In the genomic region with DNA sequence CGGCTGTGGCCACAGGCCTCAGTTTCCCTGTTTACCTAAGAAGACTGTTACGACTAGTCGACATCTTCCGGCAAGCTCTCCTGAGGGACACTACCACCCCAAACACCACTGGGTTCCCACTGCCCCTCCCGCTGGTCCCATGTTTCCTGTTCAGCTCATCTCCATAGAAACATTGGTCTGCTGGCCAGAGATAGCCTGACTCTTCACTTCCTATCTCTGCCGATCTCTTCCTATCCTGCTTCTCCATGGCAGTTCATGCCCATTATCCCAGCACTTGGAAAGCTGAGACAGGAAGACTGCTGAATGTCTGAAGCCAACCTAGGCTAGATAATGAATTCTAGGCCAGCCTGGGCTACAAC, we compare ENCODE assay signal across 8 mouse cellular contexts. TPM values are rescaled to one million over a fixed set of nuclear protein-coding genes. Genes with fewer than 3 reads are reported as not detected.
A peak's percentile ranks its signal among the peaks of the same experiment; 100 is the strongest.
DNase-seq lines count a peak whose midpoint lies in the region; ATAC-seq lines count a peak whose summit lies in the region.

No protein-coding gene starts in this region.

- H3K4me3 ChIP-seq in heart, embryonic 11.5 days (ENCODE audit: low read depth, low read length), result peak overlapping the region; percentile 2; the same call in 1 of the 2 replicates
- no peak overlapping the region for H3K4me3 ChIP-seq in embryonic facial prominence, embryonic 14.5 days (ENCODE audit: low read depth, low read length)
- H3K4me3 ChIP-seq in megakaryocyte, embryonic 14.5 days (replicated peaks), result peak overlapping the region; percentile 93

- H3K9me3 ChIP-seq in heart, embryonic 11.5 days (replicated peaks; ENCODE audit: control insufficient read depth, low read length), result no peaks in the 10 kb centered on the region
- H3K9me3 ChIP-seq in embryonic facial prominence, embryonic 14.5 days (ENCODE audit: control insufficient read depth, low read length), result no peaks in the 10 kb centered on the region
- H3K9me3 ChIP-seq in megakaryocyte, embryonic 14.5 days, result no peaks in the 10 kb centered on the region

- DNase-seq in heart, postnatal 14 days, result no peak
- no peak for DNase-seq in embryonic facial prominence, embryonic 14.5 days (ENCODE audit: low spot score)
- peak; percentile 51 for DNase-seq in kidney, postnatal 14 days
- DNase-seq in spleen, adult 18-20 months, result no peak
- no peak for DNase-seq in frontal cortex, adult 2 months (ENCODE audit: extremely low spot score in 1 of 2, low spot score in 1 of 2)
- no peak for DNase-seq in adrenal gland, postnatal 10 days

- H3K36me3 ChIP-seq in heart, embryonic 11.5 days (ENCODE audit: control insufficient read depth, insufficient read depth, low read length), result no peaks in the 10 kb centered on the region
- no peaks in the 10 kb centered on the region for H3K36me3 ChIP-seq in embryonic facial prominence, embryonic 14.5 days (ENCODE audit: control insufficient read depth, insufficient read depth, low read length)
- peaks cover 60% of the 10 kb centered on the region for H3K36me3 ChIP-seq in megakaryocyte, embryonic 14.5 days (replicated peaks; ENCODE audit: low read length)

- no peaks in the 10 kb centered on the region for H3K27me3 ChIP-seq in heart, embryonic 11.5 days (ENCODE audit: control insufficient read depth, insufficient read depth, low read length)
- H3K27me3 ChIP-seq in embryonic facial prominence, embryonic 14.5 days (replicated peaks; ENCODE audit: control insufficient read depth, insufficient read depth, low read length), result no peaks in the 10 kb centered on the region
- H3K27me3 ChIP-seq in megakaryocyte, embryonic 14.5 days (replicated peaks), result no peaks in the 10 kb centered on the region

- H3K27ac ChIP-seq in heart, embryonic 11.5 days (ENCODE audit: low read depth, low read length), result peak overlapping the region; percentile 97
- peak overlapping the region; percentile 39; the same call in 1 of the 2 replicates for H3K27ac ChIP-seq in embryonic facial prominence, embryonic 14.5 days (replicated peaks; ENCODE audit: low read depth, low read length)

- intact Hi-C loops in heart, postnatal 14 days (cut with DNase I), result no loop called here

- peaks cover 64% of the 10 kb centered on the region for H3K4me1 ChIP-seq in heart, embryonic 11.5 days (ENCODE audit: control insufficient read depth, insufficient read depth, low read length)
- H3K4me1 ChIP-seq in embryonic facial prominence, embryonic 14.5 days (ENCODE audit: control insufficient read depth, insufficient read depth, low read length), result peaks cover 33% of the 10 kb centered on the region
- peaks cover 100% of the 10 kb centered on the region for H3K4me1 ChIP-seq in megakaryocyte, embryonic 14.5 days

- 44% methylated on average over 6 of the region's 6 CpGs for WGBS in heart, embryonic 11.5 days (ENCODE audit: insufficient replicate concordance)
- WGBS in embryonic facial prominence, embryonic 14.5 days, result 61% methylated on average over 5 of the region's 6 CpGs

- 0 out of 2 replicates have a peak overlapping the region, but pooled peaks have one; percentile 30 for H3K9ac ChIP-seq in heart, embryonic 11.5 days (ENCODE audit: low read depth, low read length)
- H3K9ac ChIP-seq in embryonic facial prominence, embryonic 14.5 days (ENCODE audit: low read depth, low read length), result no peak overlapping the region

- H3K4me2 ChIP-seq in heart, embryonic 11.5 days, result peak overlapping the region; percentile 52
- H3K4me2 ChIP-seq in embryonic facial prominence, embryonic 14.5 days (ENCODE audit: low read depth, low read length), result no peak overlapping the region; the same call in 1 of the 2 replicates

- ATAC-seq in heart, embryonic 11.5 days (replicated peaks; ENCODE audit: insufficient number of reproducible peaks, low FRiP score, low TSS enrichment), result no peak
- ATAC-seq in embryonic facial prominence, embryonic 14.5 days (ENCODE audit: low read depth), result no peak

RNA-seq across cellular contexts. Expression of a gene that starts 2.6 kb away (rescaled TPM):
- polyA plus RNA-seq in heart, embryonic 11.5 days (2014; fragmentation: Nextera tagmentation; extraction: Ambion mirVana), result 1.8 and 2.8 TPM in 2 replicates
- not detected for total RNA-seq in heart, postnatal 14 days (2021)
- 0.70 and 0.76 TPM in 2 replicates for polyA plus RNA-seq in embryonic facial prominence, embryonic 14.5 days (2014; fragmentation: Nextera tagmentation; extraction: Ambion mirVana)
- not detected in 2 replicates for polyA plus RNA-seq in megakaryocyte, embryonic 14.5 days (2012; ENCODE audit: insufficient read depth, low replicate concordance)
- 0.04 and 0.12 TPM in 2 replicates for polyA plus RNA-seq in frontal cortex, adult 2 months (2012; rRNA removed)
- not detected for total RNA-seq in adrenal gland, postnatal 10 days (2021)

RNA-seq across cellular contexts. Expression of a gene that starts 16.0 kb away (rescaled TPM):
- 842 and 965 TPM in 2 replicates for polyA plus RNA-seq in heart, embryonic 11.5 days (2014; fragmentation: Nextera tagmentation; extraction: Ambion mirVana)
- total RNA-seq in heart, postnatal 14 days (2021), result 10 to 100 TPM; 15.7 to 16.8 TPM
- 700 and 828 TPM in 2 replicates for polyA plus RNA-seq in embryonic facial prominence, embryonic 14.5 days (2014; fragmentation: Nextera tagmentation; extraction: Ambion mirVana)
- polyA plus RNA-seq in megakaryocyte, embryonic 14.5 days (2012; ENCODE audit: insufficient read depth, low replicate concordance), result 45.5 and 59.2 TPM in 2 replicates
- 53.6 and 61.5 TPM in 2 replicates for polyA plus RNA-seq in frontal cortex, adult 2 months (2012; rRNA removed)
- 10 to 100 TPM; 30.8 to 36.7 TPM for total RNA-seq in adrenal gland, postnatal 10 days (2021)

RNA-seq across cellular contexts. Expression of a gene that starts 21.1 kb away (rescaled TPM):
- not detected in 2 replicates for polyA plus RNA-seq in heart, embryonic 11.5 days (2014; fragmentation: Nextera tagmentation; extraction: Ambion mirVana)
- total RNA-seq in heart, postnatal 14 days (2021), result not detected
- 0.31 and 0.47 TPM in 2 replicates for polyA plus RNA-seq in embryonic facial prominence, embryonic 14.5 days (2014; fragmentation: Nextera tagmentation; extraction: Ambion mirVana)
- 0.92 and 2.8 TPM in 2 replicates for polyA plus RNA-seq in megakaryocyte, embryonic 14.5 days (2012; ENCODE audit: insufficient read depth, low replicate concordance)
- 36.1 and 39.2 TPM in 2 replicates for polyA plus RNA-seq in frontal cortex, adult 2 months (2012; rRNA removed)
- total RNA-seq in adrenal gland, postnatal 10 days (2021), result under 1 TPM; 0.18 to 0.27 TPM

RNA-seq across cellular contexts. Expression of a gene that starts 27.5 kb away (rescaled TPM):
- 42.1 and 49.6 TPM in 2 replicates for polyA plus RNA-seq in heart, embryonic 11.5 days (2014; fragmentation: Nextera tagmentation; extraction: Ambion mirVana)
- 10 to 100 TPM; 62.3 to 63.1 TPM for total RNA-seq in heart, postnatal 14 days (2021)
- polyA plus RNA-seq in embryonic facial prominence, embryonic 14.5 days (2014; fragmentation: Nextera tagmentation; extraction: Ambion mirVana), result 44.9 and 47.4 TPM in 2 replicates
- polyA plus RNA-seq in megakaryocyte, embryonic 14.5 days (2012; ENCODE audit: insufficient read depth, low replicate concordance), result 303 and 682 TPM in 2 replicates
- polyA plus RNA-seq in frontal cortex, adult 2 months (2012; rRNA removed), result 590 and 632 TPM in 2 replicates
- total RNA-seq in adrenal gland, postnatal 10 days (2021), result 10 to 100 TPM; 64.4 to 72.1 TPM

Comparison
In these comparisons a context has a peak if more than half of its experiments do, and no peak if none do; other contexts are left out.
1. RNA of a gene that starts 16.0 kb away (polyA plus RNA-seq): 842 to 965 TPM in heart, embryonic 11.5 days and 700 to 828 TPM in embryonic facial prominence, embryonic 14.5 days; 45.5 to 59.2 TPM in megakaryocyte, embryonic 14.5 days and 53.6 to 61.5 TPM in frontal cortex, adult 2 months; every median in the first group is over 10 times any median in the second.